Mouse (Mus musculus) naive thymus-derived CD4-positive, alpha-beta T cell, adult 2 months (primary cell): ENCODE results near the gene Zmat5.

Source experiments
- DNase-seq: peaks from one replicate; pipeline ENCODE4 v3.0.0-alpha.2; 2011; ENCODE audit warnings: low read depth

The Zmat5 gene

GRCm38 (mm10) chr11:4780927-4781326 is 76.4 kb downstream of the Zmat5 start:
- no peak for DNase-seq

DNA sequence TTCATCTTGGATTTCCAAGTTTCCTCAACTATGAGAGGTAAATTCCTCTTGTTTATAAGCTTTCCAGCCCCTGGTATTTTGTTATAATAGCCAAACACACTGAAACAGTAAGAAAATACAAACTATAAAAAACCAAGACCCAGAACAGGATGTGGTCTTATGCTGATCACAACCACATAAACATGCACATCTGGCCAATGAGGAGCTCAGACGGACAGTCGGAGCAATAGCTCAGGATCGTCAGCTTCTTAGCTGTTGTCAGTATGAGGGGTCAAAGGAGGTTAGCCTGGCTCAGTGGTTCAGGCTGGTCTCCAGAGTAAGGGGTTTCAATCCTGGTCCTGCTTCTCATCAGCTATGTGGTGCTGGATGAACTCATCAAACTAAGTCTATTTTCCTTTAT is 78.6 kb downstream of the Zmat5 start:
- no peak for DNase-seq

GRCm38 (mm10) chr11:4784629-4785142 is 80.2 kb downstream of the Zmat5 start:
- DNase-seq, result peak; percentile 49
